In genomic region chr16:29838981-29839661, GRCm38 (mm10) we compare ENCODE assay signal across 8 mouse cellular contexts.
A peak's percentile ranks its signal among the peaks of the same experiment; 100 is the strongest.
DNase-seq lines count a peak whose midpoint lies in the region; ATAC-seq and TF ChIP-seq lines count a peak whose summit lies in the region.

No protein-coding gene starts in this region.

- no peak for TF ChIP-seq EP300 in ES-Bruce4 (IDR thresholded peaks at IDR 0.05; ENCODE audit: insufficient read depth, low read depth, low read length)

- peak overlapping the region; percentile 54 for H3K4me2 ChIP-seq in forebrain, embryonic 13.5 days
- peak overlapping the region; percentile 54 for H3K4me2 ChIP-seq in lung, embryonic 15.5 days

- no peak for TF ChIP-seq CTCF in ES-Bruce4 (IDR thresholded peaks at IDR 0.05; ENCODE audit: low read depth, low read length)

- no peaks in the 10 kb centered on the region for H3K36me3 ChIP-seq in ES-Bruce4 (ENCODE audit: control insufficient read depth, insufficient read depth, low read length, poor library complexity, severe bottlenecking)
- no peaks in the 10 kb centered on the region for H3K36me3 ChIP-seq in forebrain, embryonic 13.5 days (ENCODE audit: poor library complexity, severe bottlenecking)
- no peaks in the 10 kb centered on the region for H3K36me3 ChIP-seq in lung, embryonic 15.5 days

- peak overlapping the region; percentile 38 for H3K4me3 ChIP-seq in ES-Bruce4 (ENCODE audit: low read depth, low read length)
- H3K4me3 ChIP-seq in forebrain, embryonic 13.5 days = peak overlapping the region; percentile 27
- peak overlapping the region; percentile 22 for H3K4me3 ChIP-seq in lung, embryonic 15.5 days

- peak overlapping the region; percentile 10; the same call in 1 of the 2 replicates for H3K9ac ChIP-seq in ES-Bruce4 (ENCODE audit: low read depth, poor library complexity, severe bottlenecking)
- peak overlapping the region; percentile 32 for H3K9ac ChIP-seq in forebrain, embryonic 13.5 days
- H3K9ac ChIP-seq in lung, embryonic 15.5 days = peak overlapping the region; percentile 13; the same call in 1 of the 2 replicates

- TF ChIP-seq POLR2A in ES-Bruce4 (IDR thresholded peaks at IDR 0.05; ENCODE audit: insufficient read depth, low read length) = no peak

- no peaks in the 10 kb centered on the region; the same call in 1 of the 2 replicates for H3K27me3 ChIP-seq in ES-Bruce4 (ENCODE audit: control insufficient read depth, insufficient read depth, low read length, poor library complexity, severe bottlenecking)
- peaks cover 12% of the 10 kb centered on the region; the same call in 1 of the 2 replicates for H3K27me3 ChIP-seq in forebrain, embryonic 13.5 days
- no peaks in the 10 kb centered on the region for H3K27me3 ChIP-seq in lung, embryonic 15.5 days

- H3K4me1 ChIP-seq in ES-Bruce4 (ENCODE audit: control insufficient read depth, insufficient read depth, low read length) = no peaks in the 10 kb centered on the region
- H3K4me1 ChIP-seq in forebrain, embryonic 13.5 days = peaks cover 45% of the 10 kb centered on the region
- peaks cover 33% of the 10 kb centered on the region for H3K4me1 ChIP-seq in lung, embryonic 15.5 days

- 9% methylated on average over 28 of the region's 28 CpGs for WGBS in forebrain, embryonic 13.5 days
- WGBS in lung, embryonic 15.5 days = 6% methylated on average over 28 of the region's 28 CpGs

- ATAC-seq in forebrain, embryonic 13.5 days = peak; percentile 54
- ATAC-seq in lung, embryonic 15.5 days (ENCODE audit: borderline replicate concordance, extremely low read depth, low FRiP score, low TSS enrichment) = 0 out of 2 replicates have a peak, but pooled peaks have one; percentile 17

- no peaks in the 10 kb centered on the region for H3K9me3 ChIP-seq in ES-Bruce4 (replicated peaks; ENCODE audit: control insufficient read depth, insufficient read depth, low read length, poor library complexity, severe bottlenecking)
- H3K9me3 ChIP-seq in forebrain, embryonic 13.5 days (replicated peaks) = no peaks in the 10 kb centered on the region
- H3K9me3 ChIP-seq in lung, embryonic 15.5 days = no peaks in the 10 kb centered on the region

- no peak overlapping the region for H3K27ac ChIP-seq in ES-Bruce4 (ENCODE audit: insufficient read depth, low read length)
- peak overlapping the region; percentile 70; the same call in 1 of the 2 replicates for H3K27ac ChIP-seq in forebrain, embryonic 13.5 days
- H3K27ac ChIP-seq in lung, embryonic 15.5 days = peak overlapping the region; percentile 70

- DNase-seq in adrenal gland, postnatal 10 days = peak; percentile 71
- DNase-seq in heart, postnatal 4 days = peak; percentile 63
- DNase-seq in layer of hippocampus, adult 8-10 months (ENCODE audit: low spot score in 2 of 2) = peak; percentile 65 to 71
- peak; percentile 65 for DNase-seq in retina, postnatal 1 day
- DNase-seq in thymus, postnatal 4 days = peak; percentile 88
